In genomic region chr4:102492911-102493310, GRCm38 (mm10) we compare ENCODE assay signal across 13 mouse cellular contexts.
DNase-seq lines count a peak whose midpoint lies in the region; ATAC-seq lines count a peak whose summit lies in the region.
"Had no signal": no experiment of that assay in that cellular context is flagged by ENCODE, and none has a peak within 500 bp of the region (broad histone marks: within the 10 kb centered on the region; RNA-seq: fewer than 3 reads in every experiment).

No protein-coding gene starts in this region.

- peak; percentile 47 for ATAC-seq in midbrain, embryonic 11.5 days (ENCODE audit: low FRiP score)
- peak; percentile 8; the same call in 1 of the 2 replicates for ATAC-seq in forebrain, embryonic 16.5 days
- ATAC-seq in hindbrain, embryonic 16.5 days, result peak; percentile 24
- ATAC-seq in neural tube, embryonic 14.5 days (ENCODE audit: low read depth), result peak; percentile 26

- H3K27me3 ChIP-seq in midbrain, embryonic 11.5 days (ENCODE audit: control insufficient read depth, insufficient read depth, low read length), result no peaks in the 10 kb centered on the region
- no peaks in the 10 kb centered on the region for H3K27me3 ChIP-seq in midbrain, embryonic 10.5 days (ENCODE audit: low read depth, poor library complexity, severe bottlenecking)
- no peaks in the 10 kb centered on the region for H3K27me3 ChIP-seq in forebrain, embryonic 16.5 days (replicated peaks; ENCODE audit: control insufficient read depth, insufficient read depth, low read length)
- no peaks in the 10 kb centered on the region for H3K27me3 ChIP-seq in hindbrain, embryonic 16.5 days (replicated peaks; ENCODE audit: control insufficient read depth, insufficient read depth, low read length)
- H3K27me3 ChIP-seq in neural tube, embryonic 14.5 days (ENCODE audit: control insufficient read depth, insufficient read depth, low read length), result no peaks in the 10 kb centered on the region
- H3K27me3 ChIP-seq: embryonic facial prominence, embryonic 15.5 days had no signal

- no peaks in the 10 kb centered on the region for H3K9me3 ChIP-seq in midbrain, embryonic 11.5 days (ENCODE audit: control insufficient read depth, low read length)
- H3K9me3 ChIP-seq in midbrain, embryonic 10.5 days (replicated peaks), result no peaks in the 10 kb centered on the region
- H3K9me3 ChIP-seq in forebrain, embryonic 16.5 days (ENCODE audit: control insufficient read depth, low read length), result no peaks in the 10 kb centered on the region
- no peaks in the 10 kb centered on the region for H3K9me3 ChIP-seq in hindbrain, embryonic 16.5 days (ENCODE audit: control insufficient read depth, low read length)
- H3K9me3 ChIP-seq in neural tube, embryonic 14.5 days (ENCODE audit: control insufficient read depth, low read length), result no peaks in the 10 kb centered on the region
- H3K9me3 ChIP-seq: embryonic facial prominence, embryonic 15.5 days had no signal

- DNase-seq in midbrain, embryonic 11.5 days (ENCODE audit: low spot score, missing footprints), result no peak
- no peak for DNase-seq in midbrain, embryonic 10.5 days (ENCODE audit: low spot score)
- DNase-seq in layer of hippocampus, postnatal 10 days (ENCODE audit: low spot score in 2 of 2), result no peak
- no peak for DNase-seq in testis, postnatal 14 days (ENCODE audit: low spot score)
- DNase-seq: gastrocnemius, postnatal 14 days; lung, postnatal 4 days; spleen, adult 18-20 months had no signal

- H3K4me1 ChIP-seq in midbrain, embryonic 11.5 days (ENCODE audit: control insufficient read depth, insufficient read depth, low read length), result no peaks in the 10 kb centered on the region; the same call in 1 of the 2 replicates
- H3K4me1 ChIP-seq in midbrain, embryonic 10.5 days, result no peaks in the 10 kb centered on the region
- peaks cover 24% of the 10 kb centered on the region for H3K4me1 ChIP-seq in forebrain, embryonic 16.5 days (replicated peaks; ENCODE audit: control insufficient read depth, insufficient read depth, low read length)
- no peaks in the 10 kb centered on the region for H3K4me1 ChIP-seq in hindbrain, embryonic 16.5 days (ENCODE audit: control insufficient read depth, insufficient read depth, low read depth, low read length)
- no peaks in the 10 kb centered on the region for H3K4me1 ChIP-seq in neural tube, embryonic 14.5 days (ENCODE audit: control insufficient read depth, insufficient read depth, low read length)

- H3K4me2 ChIP-seq in midbrain, embryonic 11.5 days, result no peak overlapping the region
- no peak overlapping the region for H3K4me2 ChIP-seq in forebrain, embryonic 16.5 days (ENCODE audit: low read length)
- H3K4me2 ChIP-seq in hindbrain, embryonic 16.5 days (ENCODE audit: low read length), result no peak overlapping the region
- no peak overlapping the region for H3K4me2 ChIP-seq in neural tube, embryonic 14.5 days (ENCODE audit: low read depth, low read length)
- H3K4me2 ChIP-seq: embryonic facial prominence, embryonic 15.5 days; lung, embryonic 14.5 days had no signal

- no peaks in the 10 kb centered on the region for H3K36me3 ChIP-seq in midbrain, embryonic 11.5 days (ENCODE audit: control insufficient read depth, insufficient read depth, low read length)
- H3K36me3 ChIP-seq in midbrain, embryonic 10.5 days, result no peaks in the 10 kb centered on the region
- no peaks in the 10 kb centered on the region for H3K36me3 ChIP-seq in forebrain, embryonic 16.5 days (ENCODE audit: control insufficient read depth, insufficient read depth)
- no peaks in the 10 kb centered on the region for H3K36me3 ChIP-seq in hindbrain, embryonic 16.5 days (ENCODE audit: control insufficient read depth, insufficient read depth, low read length)
- no peaks in the 10 kb centered on the region for H3K36me3 ChIP-seq in neural tube, embryonic 14.5 days (ENCODE audit: control insufficient read depth, insufficient read depth, low read length)
- H3K36me3 ChIP-seq: embryonic facial prominence, embryonic 15.5 days; G1E had no signal

- no peak overlapping the region for H3K9ac ChIP-seq in midbrain, embryonic 11.5 days (ENCODE audit: low read length)
- no peak overlapping the region for H3K9ac ChIP-seq in forebrain, embryonic 16.5 days (replicated peaks; ENCODE audit: low read depth, low read length)
- no peak overlapping the region for H3K9ac ChIP-seq in hindbrain, embryonic 16.5 days (ENCODE audit: low read depth, low read length)
- H3K9ac ChIP-seq in neural tube, embryonic 14.5 days (replicated peaks; ENCODE audit: low read depth, low read length), result no peak overlapping the region
- H3K9ac ChIP-seq: embryonic facial prominence, embryonic 15.5 days; lung, embryonic 14.5 days had no signal

- no peak overlapping the region for H3K4me3 ChIP-seq in midbrain, embryonic 11.5 days (ENCODE audit: low read depth, low read length)
- no peak overlapping the region for H3K4me3 ChIP-seq in midbrain, embryonic 10.5 days
- H3K4me3 ChIP-seq in forebrain, embryonic 16.5 days (replicated peaks; ENCODE audit: low read length), result no peak overlapping the region
- H3K4me3 ChIP-seq in hindbrain, embryonic 16.5 days (ENCODE audit: low read length), result no peak overlapping the region
- no peak overlapping the region for H3K4me3 ChIP-seq in neural tube, embryonic 14.5 days (ENCODE audit: low read depth, low read length)
- H3K4me3 ChIP-seq: embryonic facial prominence, embryonic 15.5 days had no signal

- no peak overlapping the region for H3K27ac ChIP-seq in midbrain, embryonic 11.5 days (ENCODE audit: low read depth, low read length)
- no peak overlapping the region for H3K27ac ChIP-seq in midbrain, embryonic 10.5 days (replicated peaks)
- H3K27ac ChIP-seq in forebrain, embryonic 16.5 days (ENCODE audit: low read length), result no peak overlapping the region
- no peak overlapping the region for H3K27ac ChIP-seq in hindbrain, embryonic 16.5 days (ENCODE audit: low read depth, low read length)
- H3K27ac ChIP-seq in neural tube, embryonic 14.5 days (ENCODE audit: low read depth, low read length), result no peak overlapping the region
- H3K27ac ChIP-seq: embryonic facial prominence, embryonic 15.5 days had no signal

- WGBS in midbrain, embryonic 11.5 days, result 72% methylated on average over 5 of the region's 5 CpGs
- 84% methylated on average over 5 of the region's 5 CpGs for WGBS in midbrain, embryonic 10.5 days
- WGBS in forebrain, embryonic 16.5 days, result 15% methylated on average over 5 of the region's 5 CpGs
- 44% methylated on average over 5 of the region's 5 CpGs for WGBS in hindbrain, embryonic 16.5 days
- WGBS in neural tube, embryonic 14.5 days, result 46% methylated on average over 5 of the region's 5 CpGs
